Mouse (Mus musculus): ENCODE data around the gene Slc12a6. TPM values are rescaled to one million over a fixed set of nuclear protein-coding genes. Genes with fewer than 3 reads are reported as not detected.
A peak's percentile ranks its signal among the peaks of the same experiment; 100 is the strongest.

Gene Slc12a6
- polyA plus RNA-seq (2014; fragmentation: Nextera tagmentation; extraction: Ambion mirVana), result 13.7 and 14.2 TPM in 2 replicates

- under 1% methylated on average over 79 of the region's 85 CpGs for WGBS
These were observed at the start of gene Slc12a6 for GRCm38 (mm10) chr2:112265448-112266241. Slc12a6 (plus strand) TSS chr2:112265825.

GRCm38 (mm10) chr2:112215977-112216376 is 49.6 kb upstream of the Slc12a6 start:
- Histone ChIP-seq H3K36me3 (ENCODE audit: control insufficient read depth, insufficient read depth, low read length) (no peaks in the 10 kb centered on the region), H3K27ac (ENCODE audit: low read depth, low read length) (no peak overlapping the region), H3K4me1 (replicated peaks; ENCODE audit: control insufficient read depth, insufficient read depth, low read length) (no peaks in the 10 kb centered on the region), H3K4me3 (ENCODE audit: low read depth, low read length) (no peak overlapping the region), H3K9me3 (ENCODE audit: control insufficient read depth, low read length) (no peaks in the 10 kb centered on the region), H3K9ac (ENCODE audit: low read depth, low read length) (no peak overlapping the region), H3K4me2 (replicated peaks; ENCODE audit: low read depth, low read length) (no peak overlapping the region), H3K27me3 (ENCODE audit: control insufficient read depth, insufficient read depth, low read length) (no peaks in the 10 kb centered on the region)
- 4% methylated on average over 1 of the region's 1 CpGs for WGBS
- ATAC-seq (ENCODE audit: low FRiP score), result peak; percentile 35; the same call in 1 of the 2 replicates
- peak; percentile 51 for DNase-seq (ENCODE audit: low spot score)

More at GRCm38 (mm10) chr2:112265448-112266241, at the start of gene Slc12a6:
- DNase-seq (ENCODE audit: low spot score) (peak; percentile 92), ATAC-seq (ENCODE audit: low FRiP score) (peak; percentile 95)
- Histone ChIP-seq H3K27me3 (ENCODE audit: control insufficient read depth, insufficient read depth, low read length) (no peaks in the 10 kb centered on the region), H3K4me2 (replicated peaks; ENCODE audit: low read depth, low read length) (peak within 1 kb of the TSS; percentile 86), H3K9me3 (ENCODE audit: control insufficient read depth, low read length) (no peaks in the 10 kb centered on the region), H3K4me1 (replicated peaks; ENCODE audit: control insufficient read depth, insufficient read depth, low read length) (no peaks in the 10 kb centered on the region), H3K4me3 (ENCODE audit: low read depth, low read length) (peak within 1 kb of the TSS; percentile 71), H3K36me3 (ENCODE audit: control insufficient read depth, insufficient read depth, low read length) (no peaks in the 10 kb centered on the region), H3K27ac (ENCODE audit: low read depth, low read length) (peak within 1 kb of the TSS; percentile 92), H3K9ac (ENCODE audit: low read depth, low read length) (peak within 1 kb of the TSS; percentile 78)

- Histone ChIP-seq H3K4me1 (replicated peaks; ENCODE audit: control insufficient read depth, insufficient read depth, low read length) (no peaks in the 10 kb centered on the region), H3K4me2 (replicated peaks; ENCODE audit: low read depth, low read length) (no peak overlapping the region), H3K9me3 (ENCODE audit: control insufficient read depth, low read length) (no peaks in the 10 kb centered on the region), H3K27ac (ENCODE audit: low read depth, low read length) (no peak overlapping the region), H3K27me3 (ENCODE audit: control insufficient read depth, insufficient read depth, low read length) (no peaks in the 10 kb centered on the region), H3K36me3 (ENCODE audit: control insufficient read depth, insufficient read depth, low read length) (no peaks in the 10 kb centered on the region), H3K4me3 (ENCODE audit: low read depth, low read length) (no peak overlapping the region), H3K9ac (ENCODE audit: low read depth, low read length) (no peak overlapping the region)
- DNase-seq (ENCODE audit: low spot score), result no peak
- ATAC-seq (ENCODE audit: low FRiP score), result no peak
- 77% methylated on average over 6 of the region's 6 CpGs for WGBS
These were observed 48.0 kb upstream of the Slc12a6 start for GRCm38 (mm10) chr2:112217614-112218013.

GRCm38 (mm10) chr2:112220880-112221279 is 44.7 kb upstream of the Slc12a6 start:
- Histone ChIP-seq H3K27me3 (ENCODE audit: control insufficient read depth, insufficient read depth, low read length) (no peaks in the 10 kb centered on the region), H3K4me1 (replicated peaks; ENCODE audit: control insufficient read depth, insufficient read depth, low read length) (no peaks in the 10 kb centered on the region), H3K27ac (ENCODE audit: low read depth, low read length) (no peak overlapping the region), H3K9me3 (ENCODE audit: control insufficient read depth, low read length) (no peaks in the 10 kb centered on the region), H3K36me3 (ENCODE audit: control insufficient read depth, insufficient read depth, low read length) (no peaks in the 10 kb centered on the region), H3K9ac (ENCODE audit: low read depth, low read length) (no peak overlapping the region), H3K4me2 (replicated peaks; ENCODE audit: low read depth, low read length) (no peak overlapping the region), H3K4me3 (ENCODE audit: low read depth, low read length) (no peak overlapping the region)
- ATAC-seq (ENCODE audit: low FRiP score) (no peak), DNase-seq (ENCODE audit: low spot score) (no peak)
- 87% methylated on average over 5 of the region's 5 CpGs for WGBS

- 86% methylated on average over 5 of the region's 5 CpGs for WGBS
- DNase-seq (ENCODE audit: low spot score) (no peak), ATAC-seq (ENCODE audit: low FRiP score) (no peak)
- Histone ChIP-seq H3K27me3 (ENCODE audit: control insufficient read depth, insufficient read depth, low read length) (no peaks in the 10 kb centered on the region), H3K9ac (ENCODE audit: low read depth, low read length) (no peak overlapping the region), H3K36me3 (ENCODE audit: control insufficient read depth, insufficient read depth, low read length) (no peaks in the 10 kb centered on the region), H3K4me2 (replicated peaks; ENCODE audit: low read depth, low read length) (no peak overlapping the region), H3K4me1 (replicated peaks; ENCODE audit: control insufficient read depth, insufficient read depth, low read length) (no peaks in the 10 kb centered on the region), H3K9me3 (ENCODE audit: control insufficient read depth, low read length) (no peaks in the 10 kb centered on the region), H3K27ac (ENCODE audit: low read depth, low read length) (no peak overlapping the region), H3K4me3 (ENCODE audit: low read depth, low read length) (no peak overlapping the region)
These were observed 43.0 kb upstream of the Slc12a6 start for GRCm38 (mm10) chr2:112222607-112223006.

- 77% methylated on average over 4 of the region's 4 CpGs for WGBS
- Histone ChIP-seq H3K9me3 (ENCODE audit: control insufficient read depth, low read length) (no peaks in the 10 kb centered on the region), H3K27ac (ENCODE audit: low read depth, low read length) (no peak overlapping the region), H3K36me3 (ENCODE audit: control insufficient read depth, insufficient read depth, low read length) (no peaks in the 10 kb centered on the region), H3K4me2 (replicated peaks; ENCODE audit: low read depth, low read length) (no peak overlapping the region), H3K27me3 (ENCODE audit: control insufficient read depth, insufficient read depth, low read length) (no peaks in the 10 kb centered on the region), H3K9ac (ENCODE audit: low read depth, low read length) (no peak overlapping the region), H3K4me1 (replicated peaks; ENCODE audit: control insufficient read depth, insufficient read depth, low read length) (no peaks in the 10 kb centered on the region), H3K4me3 (ENCODE audit: low read depth, low read length) (no peak overlapping the region)
- no peak for DNase-seq (ENCODE audit: low spot score)
- ATAC-seq (ENCODE audit: low FRiP score), result no peak
These were observed 41.3 kb upstream of the Slc12a6 start for GRCm38 (mm10) chr2:112224356-112224755.

GRCm38 (mm10) chr2:112232623-112233022 is 33.0 kb upstream of the Slc12a6 start:
- H3K9me3 ChIP-seq (ENCODE audit: control insufficient read depth, low read length), result no peaks in the 10 kb centered on the region
- no peak overlapping the region for H3K4me3 ChIP-seq (ENCODE audit: low read depth, low read length)
- no peak for ATAC-seq (ENCODE audit: low FRiP score)
- no peaks in the 10 kb centered on the region for H3K36me3 ChIP-seq (ENCODE audit: control insufficient read depth, insufficient read depth, low read length)
- no peak overlapping the region for H3K27ac ChIP-seq (ENCODE audit: low read depth, low read length)
- DNase-seq (ENCODE audit: low spot score), result no peak
- 90% methylated on average over 1 of the region's 1 CpGs for WGBS
- H3K4me1 ChIP-seq (replicated peaks; ENCODE audit: control insufficient read depth, insufficient read depth, low read length), result no peaks in the 10 kb centered on the region
- no peaks in the 10 kb centered on the region for H3K27me3 ChIP-seq (ENCODE audit: control insufficient read depth, insufficient read depth, low read length)
- H3K4me2 ChIP-seq (replicated peaks; ENCODE audit: low read depth, low read length), result no peak overlapping the region
- no peak overlapping the region for H3K9ac ChIP-seq (ENCODE audit: low read depth, low read length)

- 96% methylated on average over 2 of the region's 2 CpGs for WGBS
- DNase-seq (ENCODE audit: low spot score), result no peak
- H3K4me3 ChIP-seq (ENCODE audit: low read depth, low read length), result no peak overlapping the region
These were observed 29.0 kb upstream of the Slc12a6 start for GRCm38 (mm10) chr2:112236620-112237019.

GRCm38 (mm10) chr2:112238006-112238405 is 27.6 kb upstream of the Slc12a6 start:
- Histone ChIP-seq H3K27me3 (ENCODE audit: control insufficient read depth, insufficient read depth, low read length) (no peaks in the 10 kb centered on the region), H3K4me2 (replicated peaks; ENCODE audit: low read depth, low read length) (no peak overlapping the region), H3K36me3 (ENCODE audit: control insufficient read depth, insufficient read depth, low read length) (no peaks in the 10 kb centered on the region), H3K4me3 (ENCODE audit: low read depth, low read length) (no peak overlapping the region), H3K4me1 (replicated peaks; ENCODE audit: control insufficient read depth, insufficient read depth, low read length) (no peaks in the 10 kb centered on the region), H3K27ac (ENCODE audit: low read depth, low read length) (no peak overlapping the region), H3K9ac (ENCODE audit: low read depth, low read length) (no peak overlapping the region), H3K9me3 (ENCODE audit: control insufficient read depth, low read length) (no peaks in the 10 kb centered on the region)
- ATAC-seq (ENCODE audit: low FRiP score), result no peak
- DNase-seq (ENCODE audit: low spot score), result peak; percentile 4
- 8% methylated on average over 4 of the region's 4 CpGs for WGBS

More at GRCm38 (mm10) chr2:112236620-112237019, 29.0 kb upstream of the Slc12a6 start:
- H3K4me2 ChIP-seq (replicated peaks; ENCODE audit: low read depth, low read length), result no peak overlapping the region
- no peaks in the 10 kb centered on the region for H3K4me1 ChIP-seq (replicated peaks; ENCODE audit: control insufficient read depth, insufficient read depth, low read length)
- H3K27ac ChIP-seq (ENCODE audit: low read depth, low read length), result no peak overlapping the region
- H3K9ac ChIP-seq (ENCODE audit: low read depth, low read length), result no peak overlapping the region
- no peak for ATAC-seq (ENCODE audit: low FRiP score)
- no peaks in the 10 kb centered on the region for H3K36me3 ChIP-seq (ENCODE audit: control insufficient read depth, insufficient read depth, low read length)
- H3K27me3 ChIP-seq (ENCODE audit: control insufficient read depth, insufficient read depth, low read length), result no peaks in the 10 kb centered on the region
- H3K9me3 ChIP-seq (ENCODE audit: control insufficient read depth, low read length), result no peaks in the 10 kb centered on the region
